Mouse (Mus musculus) bone marrow macrophage, adult 2 months (primary cell): ENCODE results near the gene Manf.

ENCODE experiments used
- CTCF ChIP-seq: IDR thresholded peaks from 2 replicates; pipeline ENCODE4 v1.5.1; 2012; ENCODE audit warnings: low read depth, mild to moderate bottlenecking, low read length, moderate library complexity
- POLR2A ChIP-seq: IDR thresholded peaks from 2 replicates; pipeline ENCODE4 v1.6.1; 2012; ENCODE audit warnings: mild to moderate bottlenecking, low read depth, low read length, borderline replicate concordance

- TF ChIP-seq CTCF: no peak
- no peak for TF ChIP-seq POLR2A
Observed at GRCm38 (mm10) chr9:106821618-106822380, 70.0 kb downstream of the Manf start, which contains the start of gene Dcaf1.
